Mouse (Mus musculus): ENCODE measurements around the gene Cracr2b. TPM values are rescaled to one million over a fixed set of nuclear protein-coding genes. Genes with fewer than 3 reads are reported as not detected.
"Not testable (repeated sequence)": the region's sequence is repeated elsewhere in the genome, so short reads cannot be mapped to it uniquely, and the experiment has no call there.

Gene Cracr2b
- polyA plus RNA-seq, 1 experiment from 2014 or later = 4.4 TPM

GRCm38 (mm10) chr7:141443081-141443821, 17.6 kb upstream of the Cracr2b start:
- Histone ChIP-seq H3K9me3 (ENCODE audit: control insufficient read depth, low read length) (no peaks in the 10 kb centered on the region), H3K27me3 (ENCODE audit: control insufficient read depth, insufficient read depth, low read length) (no peaks in the 10 kb centered on the region), H3K9ac (ENCODE audit: low read depth, low read length) (peak overlapping the region; percentile 70), H3K27ac (ENCODE audit: low read depth, low read length) (0 out of 2 replicates have a peak overlapping the region, but pooled peaks have one; percentile 9), H3K4me2 (replicated peaks; ENCODE audit: low read depth, low read length) (peak overlapping the region; percentile 68), H3K4me3 (ENCODE audit: low read depth, low read length) (peak overlapping the region; percentile 37), H3K4me1 (replicated peaks; ENCODE audit: control insufficient read depth, insufficient read depth, low read length) (peaks cover 8% of the 10 kb centered on the region), H3K36me3 (ENCODE audit: control insufficient read depth, insufficient read depth, low read length) (no peaks in the 10 kb centered on the region)
- 0 out of 2 replicates have a peak, but pooled peaks have one; percentile 2 for ATAC-seq (ENCODE audit: low FRiP score)
- peak; percentile 58 for DNase-seq (ENCODE audit: low spot score)
- WGBS = 32% methylated on average over 12 of the region's 12 CpGs

- H3K27ac ChIP-seq (ENCODE audit: low read depth, low read length) = 0 out of 2 replicates have a peak within 1 kb of the TSS, but pooled peaks have one; percentile 9
- WGBS = under 1% methylated on average over 25 of the region's 25 CpGs
- no peaks in the 10 kb centered on the region for H3K9me3 ChIP-seq (ENCODE audit: control insufficient read depth, low read length)
- H3K36me3 ChIP-seq (ENCODE audit: control insufficient read depth, insufficient read depth, low read length) = no peaks in the 10 kb centered on the region
- peak within 1 kb of the TSS; percentile 70 for H3K9ac ChIP-seq (ENCODE audit: low read depth, low read length)
- DNase-seq (ENCODE audit: low spot score) (peak; percentile 81), ATAC-seq (ENCODE audit: low FRiP score) (peak; percentile 28; the same call in 1 of the 2 replicates)
- peak within 1 kb of the TSS; percentile 37 for H3K4me3 ChIP-seq (ENCODE audit: low read depth, low read length)
- peak within 1 kb of the TSS; percentile 68 for H3K4me2 ChIP-seq (replicated peaks; ENCODE audit: low read depth, low read length)
- peaks cover 11% of the 10 kb centered on the region for H3K4me1 ChIP-seq (replicated peaks; ENCODE audit: control insufficient read depth, insufficient read depth, low read length)
- H3K27me3 ChIP-seq (ENCODE audit: control insufficient read depth, insufficient read depth, low read length) = no peaks in the 10 kb centered on the region
These were observed 17.1 kb upstream of the Cracr2b start, which contains the start of gene Pidd1 for GRCm38 (mm10) chr7:141443828-141444237. Gene Pidd1 (minus strand): TSS chr7:141444025.

- H3K9ac ChIP-seq (ENCODE audit: low read depth, low read length); H3K27me3 ChIP-seq (ENCODE audit: control insufficient read depth, insufficient read depth, low read length); H3K4me3 ChIP-seq (ENCODE audit: low read depth, low read length); DNase-seq (ENCODE audit: low spot score); H3K9me3 ChIP-seq (ENCODE audit: control insufficient read depth, low read length); H3K36me3 ChIP-seq (ENCODE audit: control insufficient read depth, insufficient read depth, low read length); ATAC-seq (ENCODE audit: low FRiP score); H3K4me2 ChIP-seq (replicated peaks; ENCODE audit: low read depth, low read length); H3K27ac ChIP-seq (ENCODE audit: low read depth, low read length): not testable (repeated sequence)
- 86% methylated on average over 3 of the region's 3 CpGs for WGBS
- H3K4me1 ChIP-seq (replicated peaks; ENCODE audit: control insufficient read depth, insufficient read depth, low read length) = peaks cover 11% of the 10 kb centered on the region
These were observed 14.5 kb upstream of the Cracr2b start for GRCm38 (mm10) chr7:141446374-141446773.

- under 1% methylated on average over 63 of the region's 63 CpGs for WGBS
These were observed 13.5 kb upstream of the Cracr2b start, which contains the start of gene Rplp2 for GRCm38 (mm10) chr7:141447110-141447991. Gene Rplp2 (plus strand): TSS chr7:141447370.

GRCm38 (mm10) chr7:141451928-141452327, 9.0 kb upstream of the Cracr2b start:
- DNase-seq (ENCODE audit: low spot score) (no peak), ATAC-seq (ENCODE audit: low FRiP score) (no peak)
- 0 out of 2 replicates have a peak, but pooled peaks cover 2% of the 10 kb centered on the region for H3K36me3 ChIP-seq (ENCODE audit: control insufficient read depth, insufficient read depth, low read length)
- H3K9ac ChIP-seq (ENCODE audit: low read depth, low read length) = no peak overlapping the region
- no peaks in the 10 kb centered on the region for H3K27me3 ChIP-seq (ENCODE audit: control insufficient read depth, insufficient read depth, low read length)
- no peaks in the 10 kb centered on the region for H3K9me3 ChIP-seq (ENCODE audit: control insufficient read depth, low read length)
- peaks cover 4% of the 10 kb centered on the region for H3K4me1 ChIP-seq (replicated peaks; ENCODE audit: control insufficient read depth, insufficient read depth, low read length)
- H3K4me2 ChIP-seq (replicated peaks; ENCODE audit: low read depth, low read length) = no peak overlapping the region
- H3K4me3 ChIP-seq (ENCODE audit: low read depth, low read length) = no peak overlapping the region
- H3K27ac ChIP-seq (ENCODE audit: low read depth, low read length) = no peak overlapping the region

More at GRCm38 (mm10) chr7:141447110-141447991, 13.5 kb upstream of the Cracr2b start, which contains the start of gene Rplp2:
- no peaks in the 10 kb centered on the region for H3K9me3 ChIP-seq (ENCODE audit: control insufficient read depth, low read length)
- H3K4me1 ChIP-seq (replicated peaks; ENCODE audit: control insufficient read depth, insufficient read depth, low read length) = peaks cover 11% of the 10 kb centered on the region
- ATAC-seq (ENCODE audit: low FRiP score) (peak; percentile 90), DNase-seq (ENCODE audit: low spot score) (peak; percentile 93)
- no peaks in the 10 kb centered on the region for H3K27me3 ChIP-seq (ENCODE audit: control insufficient read depth, insufficient read depth, low read length)
- H3K4me2 ChIP-seq (replicated peaks; ENCODE audit: low read depth, low read length) = peak within 1 kb of the TSS; percentile 55
- H3K36me3 ChIP-seq (ENCODE audit: control insufficient read depth, insufficient read depth, low read length) = 0 out of 2 replicates have a peak, but pooled peaks cover 2% of the 10 kb centered on the region
- H3K27ac ChIP-seq (ENCODE audit: low read depth, low read length) = peak within 1 kb of the TSS; percentile 74
- peak within 1 kb of the TSS; percentile 90 for H3K9ac ChIP-seq (ENCODE audit: low read depth, low read length)
- H3K4me3 ChIP-seq (ENCODE audit: low read depth, low read length) = peak within 1 kb of the TSS; percentile 87

GRCm38 (mm10) chr7:141453636-141454035, 7.3 kb upstream of the Cracr2b start:
- no peak for ATAC-seq (ENCODE audit: low FRiP score)
- H3K4me2 ChIP-seq (replicated peaks; ENCODE audit: low read depth, low read length) = no peak overlapping the region
- WGBS = 87% methylated on average over 2 of the region's 2 CpGs

GRCm38 (mm10) chr7:141454967-141455551, 5.8 kb upstream of the Cracr2b start, which contains the start of gene Pnpla2:
Gene Pnpla2 (plus strand): TSS chr7:141455198.
- H3K27me3 ChIP-seq (ENCODE audit: control insufficient read depth, insufficient read depth, low read length) = peaks cover 9% of the 10 kb centered on the region
- no peaks in the 10 kb centered on the region for H3K9me3 ChIP-seq (ENCODE audit: control insufficient read depth, low read length)
- peak within 1 kb of the TSS; percentile 66 for H3K9ac ChIP-seq (ENCODE audit: low read depth, low read length)
- WGBS = 1% methylated on average over 45 of the region's 45 CpGs
- H3K4me1 ChIP-seq (replicated peaks; ENCODE audit: control insufficient read depth, insufficient read depth, low read length) = no peaks in the 10 kb centered on the region; the same call in 1 of the 2 replicates
- 0 out of 2 replicates have a peak within 1 kb of the TSS, but pooled peaks have one; percentile 45 for H3K27ac ChIP-seq (ENCODE audit: low read depth, low read length)
- DNase-seq (ENCODE audit: low spot score) = peak; percentile 89
- peak within 1 kb of the TSS; percentile 82 for H3K4me2 ChIP-seq (replicated peaks; ENCODE audit: low read depth, low read length)
- ATAC-seq (ENCODE audit: low FRiP score) = peak; percentile 82
- 0 out of 2 replicates have a peak, but pooled peaks cover 2% of the 10 kb centered on the region for H3K36me3 ChIP-seq (ENCODE audit: control insufficient read depth, insufficient read depth, low read length)
- H3K4me3 ChIP-seq (ENCODE audit: low read depth, low read length) = peak within 1 kb of the TSS; percentile 53

More at GRCm38 (mm10) chr7:141453636-141454035, 7.3 kb upstream of the Cracr2b start:
- H3K27ac ChIP-seq (ENCODE audit: low read depth, low read length) = no peak overlapping the region
- no peak overlapping the region for H3K9ac ChIP-seq (ENCODE audit: low read depth, low read length)
- H3K9me3 ChIP-seq (ENCODE audit: control insufficient read depth, low read length) = no peaks in the 10 kb centered on the region
- no peaks in the 10 kb centered on the region for H3K27me3 ChIP-seq (ENCODE audit: control insufficient read depth, insufficient read depth, low read length)
- no peak overlapping the region for H3K4me3 ChIP-seq (ENCODE audit: low read depth, low read length)
- H3K36me3 ChIP-seq (ENCODE audit: control insufficient read depth, insufficient read depth, low read length) = 0 out of 2 replicates have a peak, but pooled peaks cover 2% of the 10 kb centered on the region
- H3K4me1 ChIP-seq (replicated peaks; ENCODE audit: control insufficient read depth, insufficient read depth, low read length) = peaks cover 2% of the 10 kb centered on the region
- no peak for DNase-seq (ENCODE audit: low spot score)

All from hindbrain, embryonic 11.5 days (tissue).